Mouse (Mus musculus): ENCODE measurements around the gene Tll2.

Gene Tll2

DNA sequence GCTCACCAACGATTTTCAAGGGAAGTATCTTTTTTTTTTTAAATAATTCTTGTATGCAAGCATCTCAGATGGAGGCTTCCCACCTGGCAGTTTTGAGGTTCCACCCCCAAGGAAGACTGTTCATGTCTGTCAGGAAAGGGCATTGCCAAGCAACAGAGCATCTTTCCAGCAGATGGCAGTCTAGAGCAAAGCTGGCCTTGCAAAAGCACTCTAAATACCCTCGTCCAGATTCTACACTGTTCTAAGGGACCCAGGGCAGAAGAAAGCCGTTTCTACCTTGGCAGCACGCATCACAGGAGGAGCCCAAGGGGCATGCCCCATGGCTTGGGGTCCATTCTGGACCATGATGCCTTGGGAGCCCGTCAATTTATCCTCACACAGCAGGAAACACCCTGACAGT, 116.8 kb downstream of the Tll2 start:
- in situ Hi-C loops (cut with MboI, MseI): no loop called here

DNA sequence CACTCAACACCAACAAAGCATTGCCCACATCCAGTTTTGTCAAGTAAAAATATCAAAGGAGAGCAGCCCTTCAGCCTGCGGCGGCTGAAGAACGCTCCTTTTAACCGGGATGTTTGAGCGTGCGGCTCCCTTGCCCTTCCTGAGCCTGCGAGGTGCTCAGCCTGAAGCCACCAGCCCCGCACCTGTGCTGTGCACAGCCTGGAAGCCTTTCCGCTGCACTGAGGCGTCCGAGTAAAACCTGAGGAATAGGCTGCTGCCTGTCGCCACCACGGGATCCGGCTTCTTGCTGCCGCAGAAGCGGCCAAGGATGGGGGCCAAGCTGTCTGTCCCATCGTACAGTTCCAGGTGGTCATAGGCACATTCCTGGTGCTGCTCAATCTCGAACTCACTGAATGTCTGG, 118.1 kb downstream of the Tll2 start:
- in situ Hi-C loops (cut with MboI, MseI): no loop called here

DNA sequence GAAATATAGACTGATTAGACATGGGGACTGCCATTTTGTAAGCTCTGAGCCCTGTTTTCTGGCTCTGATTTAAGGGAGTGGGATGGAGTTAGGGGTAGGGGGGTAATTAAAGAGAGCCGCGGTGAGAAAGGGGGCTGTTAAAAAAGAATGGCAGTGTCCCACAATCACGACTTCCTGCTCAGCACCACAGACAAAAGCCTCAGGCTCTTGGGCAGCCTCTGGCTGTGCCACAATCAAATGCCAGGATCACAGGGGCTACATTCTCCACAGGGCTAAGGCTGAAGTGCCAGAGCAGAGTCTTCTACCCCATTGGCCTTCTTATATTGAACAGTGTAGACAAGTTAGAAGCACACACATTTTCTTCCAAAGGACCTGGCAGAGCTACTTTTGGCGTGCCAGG, 118.7 kb downstream of the Tll2 start:
- in situ Hi-C loops (cut with MboI, MseI): no loop called here

DNA sequence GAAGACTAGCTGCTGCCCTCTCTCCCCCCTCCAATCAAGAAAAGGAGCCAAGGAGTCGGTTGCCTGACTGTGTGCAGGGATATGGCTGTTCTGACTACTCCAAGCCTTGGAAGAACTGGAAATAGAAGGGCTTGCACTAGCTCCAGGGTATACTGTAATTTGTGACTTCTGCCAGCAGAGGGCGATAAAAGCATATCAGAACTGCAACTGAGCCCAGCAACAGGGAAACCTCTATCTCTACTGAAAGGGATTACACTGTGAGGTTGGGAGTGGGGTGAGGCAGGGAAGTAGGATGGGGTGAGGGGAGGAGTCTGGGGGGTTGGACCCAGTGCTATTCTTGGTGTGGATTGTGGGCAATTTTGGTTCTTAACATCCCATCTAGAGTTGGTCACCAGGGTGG, 119.9 kb downstream of the Tll2 start:
- in situ Hi-C loops (cut with MboI, MseI): no loop called here

DNA sequence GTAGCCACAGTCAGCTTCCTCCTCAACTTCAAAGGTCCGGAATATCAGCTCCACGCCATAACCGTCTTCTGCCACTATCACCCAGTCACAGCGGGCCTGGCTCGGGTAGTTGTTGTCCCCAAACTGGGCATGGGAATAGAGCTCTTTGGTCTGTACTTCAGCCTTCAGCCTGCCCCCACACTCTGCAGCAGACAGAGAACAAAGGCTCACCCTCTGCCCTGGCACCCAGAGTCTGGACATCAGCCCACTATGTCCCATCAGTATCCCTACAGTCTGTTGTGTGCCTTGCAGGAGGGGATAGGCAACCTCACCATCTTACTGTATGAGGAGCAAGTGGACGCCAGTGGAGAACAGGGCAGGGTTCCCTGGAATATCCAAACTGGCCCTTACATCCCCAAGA, 120.3 kb downstream of the Tll2 start:
- in situ Hi-C loops (cut with MboI, MseI): no loop called here

DNA sequence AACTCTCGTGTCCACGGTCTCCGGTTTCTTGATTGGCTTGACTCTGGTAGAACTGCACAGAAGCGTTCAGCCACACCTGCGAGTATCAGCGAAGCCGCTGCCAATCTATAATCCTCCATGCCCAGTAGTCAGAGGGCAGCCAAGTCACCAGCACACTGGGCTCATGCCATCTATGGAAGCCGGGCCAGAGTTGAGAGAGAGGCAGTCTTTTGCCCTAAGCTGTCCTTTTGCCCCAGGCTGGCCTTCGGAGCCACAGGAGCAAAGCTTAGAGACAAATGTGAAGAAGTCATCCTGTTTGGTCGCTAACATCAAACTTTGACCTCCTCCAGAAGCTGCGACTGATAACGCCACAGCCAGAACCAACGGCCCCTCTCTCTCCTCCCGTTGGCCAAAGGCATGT, 123.0 kb downstream of the Tll2 start:
- in situ Hi-C loops (cut with MboI, MseI): no loop called here

DNA sequence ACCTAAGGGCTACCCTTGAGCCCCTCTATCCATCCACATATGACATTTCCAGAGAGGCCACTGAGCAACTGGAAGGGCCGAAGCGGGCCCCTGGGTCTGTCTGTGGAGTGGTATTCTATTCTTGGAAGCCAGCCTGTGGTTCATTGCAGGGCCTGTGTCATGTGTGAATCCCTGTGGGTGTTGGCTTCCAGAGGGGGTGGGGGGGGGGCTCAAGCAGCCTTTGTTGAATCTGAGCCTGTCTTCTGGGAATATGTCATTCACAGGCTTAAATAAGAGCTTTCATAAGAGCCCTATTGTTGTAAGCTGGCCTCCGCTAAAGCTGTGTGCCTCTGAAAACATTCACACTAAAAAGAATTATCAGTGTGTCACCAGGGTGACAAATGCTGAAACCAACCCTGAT, 125.0 kb downstream of the Tll2 start:
- in situ Hi-C loops (cut with MboI, MseI): no loop called here

DNA sequence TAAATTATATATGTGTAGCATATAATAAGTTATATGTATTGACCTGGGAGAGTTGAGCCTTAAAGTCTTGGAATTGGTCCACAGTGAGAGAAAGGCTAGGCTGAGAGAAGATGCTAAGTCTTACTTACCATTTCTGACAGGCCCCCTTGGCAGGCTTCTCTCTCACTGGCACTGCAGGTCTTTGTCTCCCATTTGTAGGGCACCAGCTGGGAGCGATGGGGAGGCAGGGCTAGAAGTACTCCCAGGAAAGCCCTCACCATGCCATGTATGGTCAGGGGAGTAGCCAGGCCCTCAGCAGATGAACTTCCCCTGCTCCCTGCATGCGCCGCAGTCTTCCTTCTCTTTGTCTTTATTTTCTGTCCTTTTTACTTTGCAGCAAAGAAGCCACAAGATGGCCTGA, 129.7 kb downstream of the Tll2 start, which contains the start of gene Opalin:
Gene Opalin (minus strand): TSS at position 208 of the 400 bp plus-strand sequence.
- in situ Hi-C loops (cut with MboI, MseI): no loop called here

DNA sequence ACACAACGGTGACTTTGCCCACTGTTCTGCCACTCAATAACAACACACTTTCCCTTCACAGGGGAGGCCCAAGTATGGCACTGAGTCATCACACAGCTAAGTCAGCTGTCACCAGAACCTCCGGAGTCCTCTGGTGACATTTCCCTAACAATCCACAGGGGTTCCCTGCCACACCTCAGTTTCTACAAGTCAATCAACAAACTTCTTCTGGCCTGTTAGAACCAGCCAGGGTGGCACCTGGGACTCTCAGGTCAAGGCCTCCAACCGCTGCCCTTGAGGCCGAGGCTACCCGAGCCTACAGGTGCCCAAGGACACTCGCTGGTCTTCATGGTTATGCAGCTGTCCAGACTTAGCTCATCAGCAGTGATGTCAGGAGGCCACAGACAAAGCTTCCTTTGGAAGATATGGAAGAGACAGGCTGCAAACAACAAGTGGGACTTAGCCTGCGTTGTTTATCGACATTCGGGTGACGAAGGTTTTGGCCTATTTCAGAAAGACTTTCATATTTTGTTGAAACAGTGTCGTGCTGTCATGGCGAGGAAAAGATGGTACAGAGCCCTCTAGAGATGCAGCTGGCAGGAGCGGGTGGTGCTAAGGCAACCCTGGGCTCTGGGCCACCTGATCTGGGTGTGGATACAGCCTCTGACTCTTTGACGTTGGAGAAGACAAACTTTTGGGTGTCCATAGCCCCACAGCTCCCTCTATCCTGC, 132.7 kb downstream of the Tll2 start:
- in situ Hi-C loops (cut with MboI, MseI): no loop called here

DNA sequence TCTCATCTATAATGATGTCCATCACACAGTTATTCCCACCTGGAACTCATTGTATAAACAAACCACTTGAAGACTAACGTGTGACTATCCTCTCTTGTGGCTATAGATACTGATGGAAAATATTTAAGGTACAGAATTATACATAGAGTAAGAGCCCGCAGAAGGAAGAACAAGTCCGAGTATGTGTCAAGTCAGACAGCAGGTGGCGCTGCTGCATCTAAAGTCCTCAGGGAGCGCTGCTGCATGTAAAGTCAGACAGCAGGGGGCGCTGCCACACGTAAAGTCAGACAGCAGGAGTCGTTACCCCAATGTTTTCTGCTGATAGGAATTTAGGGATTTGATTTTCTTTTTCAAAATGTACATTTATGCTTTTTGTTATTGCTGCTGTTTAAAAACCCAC, 135.1 kb downstream of the Tll2 start:
- in situ Hi-C loops (cut with MboI, MseI): no loop called here

DNA sequence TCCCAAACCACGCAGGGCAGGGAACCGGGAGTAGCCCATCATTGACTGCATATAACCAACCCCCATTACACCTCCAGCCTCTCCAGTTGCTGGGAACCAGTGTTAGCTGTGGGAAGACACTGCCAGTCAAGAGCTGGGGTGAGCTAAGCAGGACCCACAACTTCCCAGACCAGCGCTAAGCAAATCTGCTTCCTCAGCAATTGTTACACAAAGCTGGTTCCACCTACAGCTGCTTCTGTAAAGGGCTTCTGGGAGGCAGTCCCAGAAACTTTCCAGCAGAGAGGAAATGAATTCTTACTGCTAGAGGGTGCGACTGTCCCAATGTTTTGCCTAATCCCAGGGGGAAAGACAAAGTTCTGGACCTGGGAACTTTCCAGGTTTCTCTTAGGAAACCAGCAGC, 151.9 kb downstream of the Tll2 start:
- in situ Hi-C loops (cut with MboI, MseI): no loop called here

DNA sequence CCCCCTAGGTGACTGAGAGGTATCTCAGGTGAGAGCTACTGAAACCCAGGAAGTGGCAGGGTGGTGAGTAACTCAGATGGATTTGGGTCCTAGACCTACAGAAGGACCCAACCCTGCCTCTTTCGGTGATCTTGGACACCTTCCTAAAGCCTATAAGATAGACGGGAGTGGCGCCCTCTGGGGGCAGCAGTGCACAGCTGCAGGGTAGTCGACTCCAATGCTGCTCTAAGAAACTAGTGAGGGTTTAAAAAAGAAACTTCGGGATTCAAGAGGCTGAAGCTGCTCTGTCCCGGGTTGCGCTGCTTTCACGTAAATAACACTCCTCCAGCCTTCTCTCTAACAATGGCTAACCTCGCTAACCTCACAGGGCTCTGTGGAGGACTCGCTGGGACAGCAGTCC, 153.1 kb downstream of the Tll2 start:
- in situ Hi-C loops (cut with MboI, MseI): no loop called here

DNA sequence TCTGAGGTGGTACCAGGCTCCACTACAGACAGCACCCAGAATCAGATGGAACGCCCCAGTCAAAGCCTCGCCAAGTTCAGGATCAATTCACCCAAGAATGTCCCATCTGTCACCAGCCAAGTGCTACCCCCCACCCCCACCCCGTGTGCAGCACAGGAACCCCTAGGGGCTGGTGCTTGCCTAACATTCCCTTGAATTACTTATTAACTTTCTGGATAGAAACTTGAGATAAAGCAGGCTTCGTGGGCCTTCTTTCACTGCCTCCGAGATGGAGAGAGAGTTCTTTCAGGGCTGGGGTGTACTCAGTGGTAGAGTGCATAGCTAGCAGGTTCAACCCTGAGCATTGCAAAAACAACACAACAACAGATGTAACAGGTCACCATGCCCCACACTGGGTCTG, 154.4 kb downstream of the Tll2 start:
- in situ Hi-C loops (cut with MboI, MseI): no loop called here

DNA sequence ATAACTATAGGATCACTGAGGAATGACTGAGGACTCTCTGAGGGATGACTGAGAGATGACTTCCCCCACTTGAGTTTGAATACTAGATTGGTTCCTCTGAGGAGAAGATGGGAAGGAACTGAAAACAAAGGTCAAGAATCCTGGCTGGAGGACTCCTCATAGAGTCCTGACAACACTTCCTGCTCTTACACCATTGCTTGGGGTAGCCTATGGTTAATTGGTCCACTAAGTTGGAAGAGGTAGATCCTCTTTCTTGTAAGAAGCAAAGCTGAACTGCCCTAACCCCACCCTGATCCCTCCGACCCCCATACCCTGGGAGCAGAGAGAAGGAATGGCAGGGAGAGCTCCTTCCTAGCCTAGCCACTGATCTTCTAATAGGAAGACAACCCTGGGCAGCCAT, 154.9 kb downstream of the Tll2 start:
- in situ Hi-C loops (cut with MboI, MseI): no loop called here

DNA sequence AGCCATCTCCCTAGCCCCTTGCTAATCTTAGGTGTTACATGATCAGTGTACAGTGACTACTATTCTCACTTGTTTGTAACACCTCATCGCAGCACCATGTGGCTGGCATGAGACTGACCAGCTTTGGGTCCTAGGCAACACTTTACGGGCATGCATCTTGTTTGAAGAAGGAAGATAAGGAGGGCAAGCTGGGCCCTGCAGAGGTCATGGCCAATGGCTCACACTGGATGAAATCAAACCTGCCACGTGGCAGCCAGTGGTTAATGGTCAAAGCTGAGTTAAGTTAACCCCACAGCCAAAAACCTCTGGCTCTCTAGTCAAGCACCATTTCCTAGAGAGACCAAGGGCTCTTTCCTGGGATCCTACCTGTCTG, 158.5 kb downstream of the Tll2 start:
- in situ Hi-C loops (cut with MboI, MseI): loop anchor here (10.0 kb wide), 1 partner anchor 1557 kb away; no protein-coding TSS in a partner anchor

DNA sequence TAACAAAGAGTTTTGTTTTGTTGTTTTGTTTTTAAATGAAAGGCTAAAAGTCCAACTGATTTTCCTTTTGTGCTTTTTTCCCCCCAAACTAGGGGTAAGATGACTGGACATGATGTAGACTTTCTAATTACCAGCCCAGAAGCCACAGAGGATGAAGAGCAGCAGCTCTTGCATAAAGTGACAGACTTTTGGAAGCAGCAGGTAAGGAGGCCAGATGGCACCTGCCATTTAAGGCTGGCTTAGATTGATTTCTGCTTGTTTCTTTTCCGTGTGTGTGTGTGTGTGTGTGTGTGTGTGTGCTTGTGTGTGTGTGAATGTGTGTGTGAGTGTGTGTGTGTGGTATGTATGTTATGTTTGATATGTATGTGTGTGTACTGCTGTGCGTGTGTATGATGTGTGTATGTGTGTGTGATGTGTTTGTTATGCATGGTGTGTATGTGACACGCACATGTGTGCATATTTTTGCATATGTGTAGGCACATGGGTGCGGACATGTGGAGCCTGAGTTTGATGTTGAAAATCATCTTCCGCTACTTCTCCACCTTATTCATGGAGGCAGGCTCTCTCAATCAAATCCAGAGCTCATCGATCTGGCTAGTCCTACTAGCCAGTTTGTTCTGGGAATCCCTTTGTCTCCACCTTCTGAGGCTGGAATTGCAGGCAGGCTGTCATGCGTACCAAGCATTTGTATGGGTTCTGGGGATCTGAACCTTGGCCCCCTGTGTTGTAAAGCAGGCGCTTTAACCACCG, 159.0 kb downstream of the Tll2 start:
- in situ Hi-C loops (cut with MboI, MseI): loop anchor here (10.0 kb wide), 1 partner anchor 1557 kb away; no protein-coding TSS in a partner anchor

DNA sequence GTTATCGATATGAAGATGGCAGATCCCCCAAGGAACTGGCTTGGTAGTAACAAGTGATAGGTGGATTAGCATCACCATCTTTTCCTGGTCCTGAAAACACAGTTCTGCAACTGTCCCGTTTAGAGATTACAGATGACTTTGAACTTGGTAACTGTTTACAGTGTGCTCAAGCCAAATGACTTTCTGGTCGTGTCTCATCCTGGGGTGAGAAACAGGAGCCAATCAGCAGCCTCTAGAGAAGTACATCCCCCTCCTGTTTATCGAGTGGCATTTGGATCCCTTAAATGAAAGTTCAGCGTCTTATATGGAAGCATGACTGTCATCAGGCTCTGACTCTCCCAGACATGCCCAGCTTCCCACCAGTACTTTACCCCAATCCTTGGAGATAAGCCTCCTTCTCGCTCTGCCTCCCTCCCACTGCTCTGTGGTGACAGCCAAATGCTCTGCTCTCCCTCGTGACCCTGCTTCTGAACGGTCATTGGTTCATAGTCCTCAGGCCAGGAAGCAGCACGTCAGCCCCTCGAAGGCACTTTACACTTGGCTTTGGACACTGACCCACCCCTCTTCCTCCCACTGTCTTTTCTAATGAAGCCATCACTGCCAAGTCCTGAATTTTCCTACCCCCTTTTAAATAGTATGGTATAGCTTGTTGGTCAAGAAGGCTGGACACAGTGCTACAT, 161.4 kb downstream of the Tll2 start:
- in situ Hi-C loops (cut with MboI, MseI): loop anchor here (10.0 kb wide), 1 partner anchor 1560 kb away; no protein-coding TSS in a partner anchor

DNA sequence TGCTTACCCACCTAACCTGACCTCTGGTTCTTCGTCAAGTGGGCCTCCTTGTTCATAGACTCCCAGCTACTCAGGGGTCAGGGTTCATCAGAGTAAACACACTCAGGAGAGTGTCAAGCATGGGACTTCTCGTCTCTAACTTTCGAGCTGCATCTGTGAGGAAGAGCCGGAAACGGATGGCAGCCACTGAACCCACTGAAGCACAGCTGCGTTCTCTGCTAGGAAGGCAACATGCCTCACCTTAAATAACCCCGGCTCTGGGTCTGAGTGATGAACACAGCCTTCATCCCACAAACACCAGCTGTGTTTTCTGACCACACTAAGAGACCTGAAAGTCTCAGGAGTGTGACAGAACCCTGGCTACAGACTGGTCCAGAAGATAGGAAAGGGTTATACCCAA, 167.5 kb downstream of the Tll2 start:
- in situ Hi-C loops (cut with MboI, MseI): no loop called here

DNA sequence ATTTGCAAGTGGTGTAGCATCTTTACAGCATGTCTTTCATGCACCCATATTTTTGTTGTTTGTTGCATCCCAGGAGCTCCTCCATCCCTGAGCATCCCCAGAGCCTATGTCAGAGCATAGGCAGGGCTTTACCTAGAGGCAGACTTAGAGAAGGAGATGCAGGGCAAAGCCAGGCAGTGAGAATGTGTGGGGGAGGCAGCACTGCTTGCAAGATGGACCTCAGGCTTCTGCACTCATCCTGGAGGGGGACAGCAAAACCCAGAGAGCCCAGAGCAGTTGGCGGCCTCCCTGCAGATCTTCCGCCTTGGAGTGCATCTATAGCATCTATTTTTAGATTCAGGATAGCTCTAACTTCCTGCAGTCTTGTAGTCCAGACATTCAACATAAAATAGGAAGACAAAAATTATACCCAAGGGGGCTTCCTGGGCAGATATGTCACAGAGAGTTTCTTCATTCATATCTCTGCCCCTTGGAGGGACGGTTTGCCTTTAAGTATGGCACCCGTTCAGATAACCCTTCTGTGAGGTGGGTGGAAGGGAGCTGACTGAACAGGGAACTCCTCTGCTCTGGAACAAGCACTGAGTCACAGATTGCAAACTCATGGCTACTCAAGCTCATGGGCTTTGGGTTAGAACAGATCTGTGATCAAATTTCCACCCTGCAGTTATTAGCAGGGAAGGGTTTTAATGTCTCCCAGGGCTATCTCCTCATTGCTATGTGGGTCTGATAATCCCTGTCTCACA, 170.7 kb downstream of the Tll2 start:
- in situ Hi-C loops (cut with MboI, MseI): no loop called here
